Mouse (Mus musculus): ENCODE measurements at regions not wholly inside any gene's neighbourhood (a gene's known extent, or its start where the extent isn't known, plus 50 kb on each side); places are given as distances from the start of the nearest gene placed in this dataset.
"Not testable (repeated sequence)": the region's sequence is repeated elsewhere in the genome, so short reads cannot be mapped to it uniquely, and the experiment has no call there.

GRCm38 (mm10) chr2:10658317-10658716, 288.0 kb downstream of the Sfmbt2 start:
- no peak for DNase-seq
- intact Hi-C loops (cut with DNase I; ENCODE audit: low total_unique reads): no loop called here

GRCm38 (mm10) chr2:10667915-10668314, 297.6 kb downstream of the Sfmbt2 start:
- DNase-seq; intact Hi-C loops (cut with DNase I; ENCODE audit: low total_unique reads): not testable (repeated sequence)

GRCm38 (mm10) chr2:10670423-10671298, 300.4 kb downstream of the Sfmbt2 start:
- intact Hi-C loops (cut with DNase I; ENCODE audit: low total_unique reads): no loop called here
- DNase-seq: no peak

GRCm38 (mm10) chr2:10671299-10671632, 301.0 kb downstream of the Sfmbt2 start:
- intact Hi-C loops (cut with DNase I; ENCODE audit: low total_unique reads): no loop called here
- no peak for DNase-seq

GRCm38 (mm10) chr2:10672196-10672595, 301.9 kb downstream of the Sfmbt2 start:
- intact Hi-C loops (cut with DNase I; ENCODE audit: low total_unique reads): no loop called here
- no peak for DNase-seq

GRCm38 (mm10) chr2:10674738-10675349, 304.5 kb downstream of the Sfmbt2 start:
- DNase-seq: no peak

GRCm38 (mm10) chr2:10701459-10701858, 331.1 kb downstream of the Sfmbt2 start:
- DNase-seq: peak; percentile 8
- intact Hi-C loops (cut with DNase I; ENCODE audit: low total_unique reads): no loop called here

More at GRCm38 (mm10) chr2:10674738-10675349, 304.5 kb downstream of the Sfmbt2 start:
- intact Hi-C loops (cut with DNase I; ENCODE audit: low total_unique reads): no loop called here

GRCm38 (mm10) chr2:10718366-10718765, 348.1 kb downstream of the Sfmbt2 start:
- intact Hi-C loops (cut with DNase I; ENCODE audit: low total_unique reads): no loop called here
- no peak for DNase-seq

GRCm38 (mm10) chr2:10734337-10734736, 364.0 kb downstream of the Sfmbt2 start:
- DNase-seq; intact Hi-C loops (cut with DNase I; ENCODE audit: low total_unique reads): not testable (repeated sequence)

- DNase-seq: no peak
- intact Hi-C loops (cut with DNase I; ENCODE audit: low total_unique reads): no loop called here
Measured at GRCm38 (mm10) chr2:10736696-10737457, 366.6 kb downstream of the Sfmbt2 start.

GRCm38 (mm10) chr2:10737458-10737775, 367.1 kb downstream of the Sfmbt2 start:
- intact Hi-C loops (cut with DNase I; ENCODE audit: low total_unique reads): no loop called here
- DNase-seq: no peak

GRCm38 (mm10) chr2:10745127-10745526, 374.8 kb downstream of the Sfmbt2 start:
- DNase-seq: no peak
- intact Hi-C loops (cut with DNase I; ENCODE audit: low total_unique reads): no loop called here

GRCm38 (mm10) chr2:10755375-10755774, 385.1 kb downstream of the Sfmbt2 start:
- DNase-seq: no peak
- intact Hi-C loops (cut with DNase I; ENCODE audit: low total_unique reads): no loop called here

- no peak for DNase-seq
- intact Hi-C loops (cut with DNase I; ENCODE audit: low total_unique reads): no loop called here
Measured at GRCm38 (mm10) chr2:10757202-10757840, 387.0 kb downstream of the Sfmbt2 start.

- no peak for DNase-seq
- intact Hi-C loops (cut with DNase I; ENCODE audit: low total_unique reads): no loop called here
Measured at GRCm38 (mm10) chr2:10757886-10758285, 387.6 kb downstream of the Sfmbt2 start.

- no peak for DNase-seq
- intact Hi-C loops (cut with DNase I; ENCODE audit: low total_unique reads): no loop called here
Measured at GRCm38 (mm10) chr2:10762236-10762635, 391.9 kb downstream of the Sfmbt2 start.

- DNase-seq: no peak
- intact Hi-C loops (cut with DNase I; ENCODE audit: low total_unique reads): loop anchor here (5.0 kb wide), 1 partner anchor 279 kb away; no protein-coding TSS in a partner anchor
Measured at GRCm38 (mm10) chr2:10783071-10783470, 388.8 kb upstream of the Prkcq start.

- DNase-seq: no peak
- intact Hi-C loops (cut with DNase I; ENCODE audit: low total_unique reads): loop anchor here (5.0 kb wide), 1 partner anchor 279 kb away; no protein-coding TSS in a partner anchor
Measured at GRCm38 (mm10) chr2:10783594-10783993, 388.3 kb upstream of the Prkcq start.

GRCm38 (mm10) chr2:10784266-10784665, 387.6 kb upstream of the Prkcq start:
- DNase-seq: no peak
- intact Hi-C loops (cut with DNase I; ENCODE audit: low total_unique reads): loop anchor here (5.0 kb wide), 1 partner anchor 278 kb away; no protein-coding TSS in a partner anchor

GRCm38 (mm10) chr2:10785156-10785555, 386.8 kb upstream of the Prkcq start:
- intact Hi-C loops (cut with DNase I; ENCODE audit: low total_unique reads): no loop called here
- DNase-seq: no peak
